ENCODE assay signal across 28 mouse cellular contexts in genomic region chr11:119330592-119330991, GRCm38 (mm10). TPM values are rescaled to one million over a fixed set of nuclear protein-coding genes. Genes with fewer than 3 reads are reported as not detected.
A peak's percentile ranks its signal among the peaks of the same experiment; 100 is the strongest.
DNase-seq lines count a peak whose midpoint lies in the region; ATAC-seq and TF ChIP-seq lines count a peak whose summit lies in the region.
"Had no signal": no experiment of that assay in that cellular context is flagged by ENCODE, and none has a peak within 500 bp of the region (broad histone marks: within the 10 kb centered on the region; RNA-seq: fewer than 3 reads in every experiment).

No protein-coding gene starts in this region.

- no peak overlapping the region for H3K4me2 ChIP-seq in limb, embryonic 12.5 days
- no peak overlapping the region for H3K4me2 ChIP-seq in hindbrain, postnatal 0 days (ENCODE audit: low read depth, low read length)
- H3K4me2 ChIP-seq: forebrain, embryonic 15.5 days; heart, embryonic 15.5 days; hindbrain, embryonic 13.5 days; midbrain, embryonic 13.5 days; neural tube, embryonic 15.5 days had no signal

- H3K27me3 ChIP-seq in limb, embryonic 12.5 days: peaks cover 25% of the 10 kb centered on the region; the same call in 1 of the 2 replicates
- H3K27me3 ChIP-seq in forebrain, embryonic 10.5 days (ENCODE audit: poor library complexity, severe bottlenecking): peaks cover 28% of the 10 kb centered on the region; the same call in 1 of the 2 replicates
- H3K27me3 ChIP-seq in hindbrain, postnatal 0 days (ENCODE audit: insufficient read depth, low read length): no peaks in the 10 kb centered on the region
- H3K27me3 ChIP-seq: forebrain, embryonic 15.5 days; neural tube, embryonic 15.5 days had no signal

- H3K4me1 ChIP-seq in limb, embryonic 12.5 days (replicated peaks): no peaks in the 10 kb centered on the region
- peaks cover 8% of the 10 kb centered on the region; the same call in 1 of the 2 replicates for H3K4me1 ChIP-seq in forebrain, embryonic 10.5 days
- no peaks in the 10 kb centered on the region for H3K4me1 ChIP-seq in hindbrain, postnatal 0 days (ENCODE audit: insufficient read depth, low read length)
- H3K4me1 ChIP-seq: forebrain, embryonic 15.5 days; heart, embryonic 15.5 days; hindbrain, embryonic 13.5 days; midbrain, embryonic 13.5 days; neural tube, embryonic 15.5 days had no signal

- H3K36me3 ChIP-seq in limb, embryonic 12.5 days: no peaks in the 10 kb centered on the region
- H3K36me3 ChIP-seq in forebrain, embryonic 10.5 days (replicated peaks): no peaks in the 10 kb centered on the region
- no peaks in the 10 kb centered on the region for H3K36me3 ChIP-seq in hindbrain, postnatal 0 days (ENCODE audit: insufficient read depth, low read length)
- H3K36me3 ChIP-seq: forebrain, embryonic 15.5 days; heart, embryonic 15.5 days; hindbrain, embryonic 13.5 days; midbrain, embryonic 13.5 days; neural tube, embryonic 15.5 days had no signal

- H3K9ac ChIP-seq in limb, embryonic 12.5 days (replicated peaks): no peak overlapping the region
- H3K9ac ChIP-seq in hindbrain, postnatal 0 days (replicated peaks; ENCODE audit: low read length): no peak overlapping the region
- H3K9ac ChIP-seq: forebrain, embryonic 15.5 days; heart, embryonic 15.5 days; hindbrain, embryonic 13.5 days; liver, embryonic 14.5 days; midbrain, embryonic 13.5 days; neural tube, embryonic 15.5 days had no signal

- H3K4me3 ChIP-seq in limb, embryonic 12.5 days (replicated peaks): no peak overlapping the region
- H3K4me3 ChIP-seq in forebrain, embryonic 10.5 days: no peak overlapping the region
- no peak overlapping the region for H3K4me3 ChIP-seq in hindbrain, postnatal 0 days (ENCODE audit: low read length)
- H3K4me3 ChIP-seq: forebrain, embryonic 15.5 days; heart, embryonic 15.5 days; hindbrain, embryonic 13.5 days; midbrain, embryonic 13.5 days; neural tube, embryonic 15.5 days had no signal

- no peak for TF ChIP-seq CTCF in hindbrain, postnatal 0 days (IDR thresholded peaks at IDR 0.05; ENCODE audit: low read depth)

- H3K27ac ChIP-seq in limb, embryonic 12.5 days: no peak overlapping the region
- H3K27ac ChIP-seq in forebrain, embryonic 10.5 days: no peak overlapping the region
- H3K27ac ChIP-seq in hindbrain, postnatal 0 days: no peak overlapping the region
- H3K27ac ChIP-seq: forebrain, embryonic 15.5 days; heart, embryonic 15.5 days; hindbrain, embryonic 13.5 days; liver, embryonic 14.5 days; macrophage; midbrain, embryonic 13.5 days; neural tube, embryonic 15.5 days had no signal

- 58% methylated on average over 4 of the region's 4 CpGs for WGBS in limb, embryonic 12.5 days
- WGBS in forebrain, embryonic 10.5 days: 77% methylated on average over 4 of the region's 4 CpGs
- 53% methylated on average over 4 of the region's 4 CpGs for WGBS in hindbrain, postnatal 0 days

- no peaks in the 10 kb centered on the region for H3K9me3 ChIP-seq in limb, embryonic 12.5 days
- no peaks in the 10 kb centered on the region for H3K9me3 ChIP-seq in forebrain, embryonic 10.5 days
- H3K9me3 ChIP-seq in hindbrain, postnatal 0 days (ENCODE audit: low read length): no peaks in the 10 kb centered on the region
- H3K9me3 ChIP-seq: forebrain, embryonic 15.5 days; heart, embryonic 15.5 days; hindbrain, embryonic 13.5 days; midbrain, embryonic 13.5 days; neural tube, embryonic 15.5 days had no signal

- DNase-seq in frontal cortex, postnatal 25 days (ENCODE audit: low spot score in 2 of 2): no peak
- DNase-seq in right cerebral cortex, adult 18-20 months: peak; percentile 28
- DNase-seq in right cerebral cortex, postnatal 25 days: no peak
- DNase-seq in forebrain, embryonic 10.5 days (ENCODE audit: extremely low spot score, low spot score): no peak
- no peak for DNase-seq in hindbrain, postnatal 0 days (ENCODE audit: low spot score)
- DNase-seq: adrenal gland, postnatal 25 days; cerebellum, adult 2 months; cerebellum, postnatal 14 days; heart, postnatal 36 days; kidney, adult 9 months; kidney, postnatal 4 days; liver; lung, adult 2 months; lung, postnatal 10 days; retina, postnatal 1 day; thymus, postnatal 25 days had no signal

- peak; percentile 50; the same call in 1 of the 2 replicates for ATAC-seq in frontal cortex, adult (ENCODE audit: low TSS enrichment)
- 0 out of 2 replicates have a peak, but pooled peaks have one; percentile 26 for ATAC-seq in limb, embryonic 12.5 days (ENCODE audit: insufficient number of reproducible peaks, insufficient read depth, low FRiP score, low TSS enrichment, low read depth)
- ATAC-seq in hindbrain, postnatal 0 days: no peak
- ATAC-seq: forebrain, embryonic 15.5 days; intestine, postnatal 0 days; midbrain, embryonic 13.5 days had no signal

RNA-seq across cellular contexts. Expression of gene Card14, which starts 23.0 kb away (rescaled TPM):
- polyA plus RNA-seq in limb, embryonic 12.5 days (2016; fragmentation: Nextera tagmentation; extraction: Ambion mirVana): 0.27 and 0.56 TPM in 2 replicates
- polyA plus RNA-seq in forebrain, embryonic 10.5 days (2016; fragmentation: Nextera tagmentation; extraction: Ambion mirVana): 0.04 TPM in 1 of 2 replicates, not detected in the other
- 1.7 and 1.9 TPM in 2 replicates for total RNA-seq in hindbrain, postnatal 0 days (2014; rRNA removed)
- 0.72 and 0.81 TPM in 2 replicates for polyA plus RNA-seq in hindbrain, postnatal 0 days (2015; fragmentation: Nextera tagmentation; extraction: Ambion mirVana)
- total RNA-seq: megakaryocyte-erythroid progenitor cell, adult 5-6 weeks; MEL had no signal

RNA-seq across cellular contexts. Expression of gene Sgsh, which starts 24.7 kb away (rescaled TPM):
- polyA plus RNA-seq in limb, embryonic 12.5 days (2016; fragmentation: Nextera tagmentation; extraction: Ambion mirVana): 5.5 and 6.1 TPM in 2 replicates
- 7.5 and 7.9 TPM in 2 replicates for polyA plus RNA-seq in forebrain, embryonic 10.5 days (2016; fragmentation: Nextera tagmentation; extraction: Ambion mirVana)
- total RNA-seq in hindbrain, postnatal 0 days (2014; rRNA removed): 4.8 and 8.5 TPM in 2 replicates
- polyA plus RNA-seq in hindbrain, postnatal 0 days (2015; fragmentation: Nextera tagmentation; extraction: Ambion mirVana): 5.0 and 6.2 TPM in 2 replicates

RNA-seq across cellular contexts. Expression of gene Slc26a11, which starts 24.8 kb away (rescaled TPM):
- 12.2 and 12.4 TPM in 2 replicates for polyA plus RNA-seq in limb, embryonic 12.5 days (2016; fragmentation: Nextera tagmentation; extraction: Ambion mirVana)
- 9.6 and 10.6 TPM in 2 replicates for polyA plus RNA-seq in forebrain, embryonic 10.5 days (2016; fragmentation: Nextera tagmentation; extraction: Ambion mirVana)
- total RNA-seq in hindbrain, postnatal 0 days (2014; rRNA removed): 6.7 and 9.6 TPM in 2 replicates
- polyA plus RNA-seq in hindbrain, postnatal 0 days (2015; fragmentation: Nextera tagmentation; extraction: Ambion mirVana): 5.4 and 5.7 TPM in 2 replicates
- total RNA-seq: MEL had no signal

RNA-seq across cellular contexts. Expression of gene Eif4a3, which starts 30.7 kb away (rescaled TPM):
- 390 and 396 TPM in 2 replicates for polyA plus RNA-seq in limb, embryonic 12.5 days (2016; fragmentation: Nextera tagmentation; extraction: Ambion mirVana)
- 511 and 516 TPM in 2 replicates for polyA plus RNA-seq in forebrain, embryonic 10.5 days (2016; fragmentation: Nextera tagmentation; extraction: Ambion mirVana)
- total RNA-seq in hindbrain, postnatal 0 days (2014; rRNA removed): 144 and 154 TPM in 2 replicates
- polyA plus RNA-seq in hindbrain, postnatal 0 days (2015; fragmentation: Nextera tagmentation; extraction: Ambion mirVana): 248 and 258 TPM in 2 replicates
